Mouse (Mus musculus): ENCODE results near the gene Rfx7. TPM values are rescaled to one million over a fixed set of nuclear protein-coding genes. Genes with fewer than 3 reads are reported as not detected.

Rfx7 gene
- total and polyA plus RNA-seq, 3 experiments, result 29.2 to 145 (median 31.4) TPM

GRCm38 (mm10) chr9:72533089-72533415 is 1.0 kb downstream of the Rfx7 start:
- Histone ChIP-seq H3K9me3 (replicated peaks) (no peaks in the 10 kb centered on the region), H3K27me3 (ENCODE audit: insufficient read depth, low read length) (no peaks in the 10 kb centered on the region), H3K4me3 (ENCODE audit: low read depth, low read length) (peak overlapping the region; percentile 91), H3K36me3 (replicated peaks) (no peaks in the 10 kb centered on the region), H3K4me1 (ENCODE audit: insufficient read depth, low read depth, low read length) (peaks cover 19% of the 10 kb centered on the region)
- ATAC-seq (ENCODE audit: extremely low read depth, insufficient number of reproducible peaks, low FRiP score, poor library complexity, severe bottlenecking) (no peak), DNase-seq (ENCODE audit: low spot score) (no peak)
- TF ChIP-seq GATA1 (IDR thresholded peaks at IDR 0.05; ENCODE audit: borderline replicate concordance, low read length) (no peak), POLR2AphosphoS5 (IDR thresholded peaks at IDR 0.05; ENCODE audit: insufficient replicate concordance, low read depth, low read length) (no peak), TAL1 (conservative IDR thresholded peaks at IDR 0.05; ENCODE audit: low read depth, low read length) (no peak), CTCF (IDR thresholded peaks at IDR 0.05; ENCODE audit: low read depth, low read length) (no peak), GATA2 (IDR thresholded peaks at IDR 0.05; ENCODE audit: borderline replicate concordance, low read depth, low read length) (no peak)

GRCm38 (mm10) chr9:72534985-72535384 is 2.9 kb downstream of the Rfx7 start:
- H3K36me3 ChIP-seq (replicated peaks), result peaks cover 5% of the 10 kb centered on the region
- H3K4me1 ChIP-seq (ENCODE audit: insufficient read depth, low read depth, low read length), result peaks cover 16% of the 10 kb centered on the region
- no peaks in the 10 kb centered on the region for H3K9me3 ChIP-seq (replicated peaks)
- ATAC-seq (ENCODE audit: extremely low read depth, insufficient number of reproducible peaks, low FRiP score, poor library complexity, severe bottlenecking), result no peak
- H3K27me3 ChIP-seq (ENCODE audit: insufficient read depth, low read length), result no peaks in the 10 kb centered on the region
- no peak for TF ChIP-seq POLR2AphosphoS5 (IDR thresholded peaks at IDR 0.05; ENCODE audit: insufficient replicate concordance, low read depth, low read length)
- no peak for TF ChIP-seq CTCF (IDR thresholded peaks at IDR 0.05; ENCODE audit: low read depth, low read length)
- TF ChIP-seq GATA2 (IDR thresholded peaks at IDR 0.05; ENCODE audit: borderline replicate concordance, low read depth, low read length), result no peak
- no peak for TF ChIP-seq TAL1 (conservative IDR thresholded peaks at IDR 0.05; ENCODE audit: low read depth, low read length)
- no peak for TF ChIP-seq GATA1 (IDR thresholded peaks at IDR 0.05; ENCODE audit: borderline replicate concordance, low read length)
- no peak overlapping the region; the same call in 1 of the 2 replicates for H3K4me3 ChIP-seq (ENCODE audit: low read depth, low read length)
- no peak for DNase-seq (ENCODE audit: low spot score)

GRCm38 (mm10) chr9:72535394-72535793 is 3.4 kb downstream of the Rfx7 start:
- ATAC-seq (ENCODE audit: extremely low read depth, insufficient number of reproducible peaks, low FRiP score, poor library complexity, severe bottlenecking), result no peak
- Histone ChIP-seq H3K36me3 (replicated peaks) (peaks cover 9% of the 10 kb centered on the region), H3K4me1 (ENCODE audit: insufficient read depth, low read depth, low read length) (peaks cover 19% of the 10 kb centered on the region), H3K4me3 (ENCODE audit: low read depth, low read length) (no peak overlapping the region; the same call in 1 of the 2 replicates), H3K9me3 (replicated peaks) (no peaks in the 10 kb centered on the region), H3K27me3 (ENCODE audit: insufficient read depth, low read length) (no peaks in the 10 kb centered on the region)
- DNase-seq (ENCODE audit: low spot score), result no peak
- TF ChIP-seq GATA1 (IDR thresholded peaks at IDR 0.05; ENCODE audit: borderline replicate concordance, low read length), result no peak
- TF ChIP-seq CTCF (IDR thresholded peaks at IDR 0.05; ENCODE audit: low read depth, low read length), result no peak
- no peak for TF ChIP-seq GATA2 (IDR thresholded peaks at IDR 0.05; ENCODE audit: borderline replicate concordance, low read depth, low read length)
- no peak for TF ChIP-seq POLR2AphosphoS5 (IDR thresholded peaks at IDR 0.05; ENCODE audit: insufficient replicate concordance, low read depth, low read length)
- no peak for TF ChIP-seq TAL1 (conservative IDR thresholded peaks at IDR 0.05; ENCODE audit: low read depth, low read length)

- peaks cover 10% of the 10 kb centered on the region for H3K4me1 ChIP-seq (ENCODE audit: insufficient read depth, low read depth, low read length)
Observed at GRCm38 (mm10) chr9:72537086-72537485, 5.0 kb downstream of the Rfx7 start.

GRCm38 (mm10) chr9:72543590-72543989 is 11.6 kb downstream of the Rfx7 start:
- Histone ChIP-seq H3K27me3 (ENCODE audit: insufficient read depth, low read length) (no peaks in the 10 kb centered on the region), H3K4me1 (ENCODE audit: insufficient read depth, low read depth, low read length) (peaks cover 27% of the 10 kb centered on the region; the same call in 1 of the 2 replicates), H3K4me3 (ENCODE audit: low read depth, low read length) (no peak overlapping the region), H3K9me3 (replicated peaks) (no peaks in the 10 kb centered on the region), H3K36me3 (replicated peaks) (peaks cover 45% of the 10 kb centered on the region)
- DNase-seq (ENCODE audit: low spot score), result no peak
- ATAC-seq (ENCODE audit: extremely low read depth, insufficient number of reproducible peaks, low FRiP score, poor library complexity, severe bottlenecking), result no peak
- TF ChIP-seq GATA1 (IDR thresholded peaks at IDR 0.05; ENCODE audit: borderline replicate concordance, low read length), result no peak
- TF ChIP-seq CTCF (IDR thresholded peaks at IDR 0.05; ENCODE audit: low read depth, low read length), result no peak
- no peak for TF ChIP-seq GATA2 (IDR thresholded peaks at IDR 0.05; ENCODE audit: borderline replicate concordance, low read depth, low read length)
- no peak for TF ChIP-seq TAL1 (conservative IDR thresholded peaks at IDR 0.05; ENCODE audit: low read depth, low read length)
- TF ChIP-seq POLR2AphosphoS5 (IDR thresholded peaks at IDR 0.05; ENCODE audit: insufficient replicate concordance, low read depth, low read length), result no peak

More at GRCm38 (mm10) chr9:72537086-72537485, 5.0 kb downstream of the Rfx7 start:
- DNase-seq (ENCODE audit: low spot score) (no peak), ATAC-seq (ENCODE audit: extremely low read depth, insufficient number of reproducible peaks, low FRiP score, poor library complexity, severe bottlenecking) (no peak)
- Histone ChIP-seq H3K27me3 (ENCODE audit: insufficient read depth, low read length) (no peaks in the 10 kb centered on the region), H3K9me3 (replicated peaks) (no peaks in the 10 kb centered on the region), H3K4me3 (ENCODE audit: low read depth, low read length) (no peak overlapping the region), H3K36me3 (replicated peaks) (peaks cover 12% of the 10 kb centered on the region)
- no peak for TF ChIP-seq GATA1 (IDR thresholded peaks at IDR 0.05; ENCODE audit: borderline replicate concordance, low read length)
- TF ChIP-seq CTCF (IDR thresholded peaks at IDR 0.05; ENCODE audit: low read depth, low read length), result no peak
- no peak for TF ChIP-seq GATA2 (IDR thresholded peaks at IDR 0.05; ENCODE audit: borderline replicate concordance, low read depth, low read length)

GRCm38 (mm10) chr9:72558780-72559179 is 26.7 kb downstream of the Rfx7 start:
- H3K4me3 ChIP-seq (ENCODE audit: low read depth, low read length), result no peak overlapping the region
- TF ChIP-seq POLR2AphosphoS5 (IDR thresholded peaks at IDR 0.05; ENCODE audit: insufficient replicate concordance, low read depth, low read length) (no peak), CTCF (IDR thresholded peaks at IDR 0.05; ENCODE audit: low read depth, low read length) (no peak)
- H3K4me1 ChIP-seq (ENCODE audit: insufficient read depth, low read depth, low read length), result peaks cover 15% of the 10 kb centered on the region
- DNase-seq (ENCODE audit: low spot score), result no peak
- H3K9me3 ChIP-seq (replicated peaks), result no peaks in the 10 kb centered on the region
- no peak for ATAC-seq (ENCODE audit: extremely low read depth, insufficient number of reproducible peaks, low FRiP score, poor library complexity, severe bottlenecking)
- H3K27me3 ChIP-seq (ENCODE audit: insufficient read depth, low read length), result no peaks in the 10 kb centered on the region
- peaks cover 28% of the 10 kb centered on the region for H3K36me3 ChIP-seq (replicated peaks)

- ATAC-seq (ENCODE audit: extremely low read depth, insufficient number of reproducible peaks, low FRiP score, poor library complexity, severe bottlenecking) (no peak), DNase-seq (ENCODE audit: low spot score) (no peak)
- TF ChIP-seq GATA2 (IDR thresholded peaks at IDR 0.05; ENCODE audit: borderline replicate concordance, low read depth, low read length), result no peak
- no peak for TF ChIP-seq CTCF (IDR thresholded peaks at IDR 0.05; ENCODE audit: low read depth, low read length)
- no peak for TF ChIP-seq POLR2AphosphoS5 (IDR thresholded peaks at IDR 0.05; ENCODE audit: insufficient replicate concordance, low read depth, low read length)
- TF ChIP-seq GATA1 (IDR thresholded peaks at IDR 0.05; ENCODE audit: borderline replicate concordance, low read length), result no peak
- TF ChIP-seq TAL1 (conservative IDR thresholded peaks at IDR 0.05; ENCODE audit: low read depth, low read length), result no peak
- Histone ChIP-seq H3K9me3 (replicated peaks) (no peaks in the 10 kb centered on the region), H3K4me1 (ENCODE audit: insufficient read depth, low read depth, low read length) (peaks cover 15% of the 10 kb centered on the region), H3K27me3 (ENCODE audit: insufficient read depth, low read length) (no peaks in the 10 kb centered on the region), H3K36me3 (replicated peaks) (peaks cover 25% of the 10 kb centered on the region), H3K4me3 (ENCODE audit: low read depth, low read length) (no peak overlapping the region)
Observed at GRCm38 (mm10) chr9:72560316-72560715, 28.3 kb downstream of the Rfx7 start.

Data from G1E (cell line).